Mouse (Mus musculus): ENCODE measurements around the gene Tmc1. TPM values are rescaled to one million over a fixed set of nuclear protein-coding genes. Genes with fewer than 3 reads are reported as not detected.

Gene Tmc1
- polyA plus RNA-seq, 1 experiment from 2014 or later: 0.39 TPM

DNA sequence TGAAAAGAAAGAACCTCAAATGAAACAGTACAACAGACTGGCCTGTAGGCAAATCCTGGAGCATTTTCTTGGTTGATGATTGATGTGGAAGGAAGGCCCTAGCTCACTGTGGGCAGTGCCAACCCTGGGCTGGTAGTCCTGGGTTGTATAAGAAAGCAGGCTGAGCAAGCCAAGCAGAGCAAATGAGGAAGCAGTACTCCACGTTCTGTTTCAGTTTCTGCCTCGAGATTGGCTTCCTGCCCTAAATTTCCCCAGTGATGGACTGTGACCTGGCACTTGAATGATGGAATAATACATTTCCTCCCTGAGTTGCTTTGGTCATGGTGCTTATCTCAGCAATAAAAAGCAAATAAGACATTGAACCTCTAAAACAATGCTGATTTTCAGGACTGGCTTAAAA, 72.8 kb downstream of the Tmc1 start:
- Histone ChIP-seq H3K4me3 (no peak overlapping the region), H3K4me1 (no peaks in the 10 kb centered on the region), H3K27ac (no peak overlapping the region), H3K27me3 (no peaks in the 10 kb centered on the region), H3K9me3 (no peaks in the 10 kb centered on the region), H3K4me2 (no peak overlapping the region), H3K9ac (no peak overlapping the region), H3K36me3 (no peaks in the 10 kb centered on the region)
- ATAC-seq (ENCODE audit: insufficient number of reproducible peaks, insufficient read depth, low FRiP score, low TSS enrichment, low read depth): no peak
- 57% methylated on average over 2 of the region's 2 CpGs for WGBS

DNA sequence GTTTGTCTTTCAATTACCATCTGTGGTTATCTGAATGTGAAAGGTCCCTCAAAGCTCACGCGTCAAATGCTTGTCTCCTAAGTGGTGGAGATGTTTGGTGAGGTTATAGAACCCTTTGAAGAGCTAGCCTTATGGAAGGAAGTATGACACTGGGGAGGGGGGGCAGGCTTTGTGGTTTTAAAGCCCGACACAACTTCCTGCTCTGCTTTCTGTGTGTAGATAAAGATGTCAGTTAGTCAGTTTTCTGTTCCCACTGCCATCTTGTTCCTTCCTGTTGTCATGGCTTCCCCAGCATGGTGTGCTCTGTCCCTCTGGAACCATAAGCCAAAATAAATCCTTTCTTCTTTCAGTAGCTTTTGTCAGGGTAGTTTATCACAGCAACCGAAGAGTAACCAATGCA, 78.1 kb downstream of the Tmc1 start:
- no peaks in the 10 kb centered on the region for H3K27me3 ChIP-seq
- 74% methylated on average over 4 of the region's 4 CpGs for WGBS
- no peak overlapping the region for H3K27ac ChIP-seq
- H3K4me1 ChIP-seq: no peaks in the 10 kb centered on the region
- no peak overlapping the region for H3K4me3 ChIP-seq
- no peak overlapping the region for H3K9ac ChIP-seq
- no peak for ATAC-seq (ENCODE audit: insufficient number of reproducible peaks, insufficient read depth, low FRiP score, low TSS enrichment, low read depth)
- no peak overlapping the region for H3K4me2 ChIP-seq
- H3K9me3 ChIP-seq: no peaks in the 10 kb centered on the region
- no peaks in the 10 kb centered on the region for H3K36me3 ChIP-seq

- Histone ChIP-seq H3K27ac (no peak overlapping the region), H3K27me3 (no peaks in the 10 kb centered on the region), H3K36me3 (no peaks in the 10 kb centered on the region), H3K4me2 (no peak overlapping the region), H3K4me3 (no peak overlapping the region), H3K9me3 (no peaks in the 10 kb centered on the region), H3K9ac (no peak overlapping the region), H3K4me1 (no peaks in the 10 kb centered on the region)
- ATAC-seq (ENCODE audit: insufficient number of reproducible peaks, insufficient read depth, low FRiP score, low TSS enrichment, low read depth): no peak
- WGBS: 84% methylated on average over 4 of the region's 4 CpGs
Observed at GRCm38 (mm10) chr19:20861779-20862178, 92.2 kb downstream of the Tmc1 start.

DNA sequence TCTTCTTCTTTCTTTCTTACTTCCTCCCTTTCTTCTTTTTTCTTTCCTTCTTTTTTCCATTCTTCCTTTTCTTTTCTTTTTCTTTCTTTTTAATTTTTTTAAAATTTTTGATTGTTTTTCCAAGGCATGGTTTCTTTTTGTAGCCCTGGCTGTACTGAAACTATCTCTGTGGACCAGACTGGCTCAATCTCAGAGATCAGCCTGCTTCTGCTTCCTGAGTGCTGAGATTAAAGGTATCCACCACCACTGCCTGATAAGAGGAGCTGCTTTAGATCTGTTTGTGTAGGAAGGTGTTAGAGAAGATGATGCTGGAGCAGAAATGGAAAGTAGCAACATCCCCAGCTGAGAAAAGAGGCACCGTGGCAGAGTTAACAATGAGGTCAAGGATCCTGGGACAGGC, 93.7 kb downstream of the Tmc1 start:
- no peak for ATAC-seq (ENCODE audit: insufficient number of reproducible peaks, insufficient read depth, low FRiP score, low TSS enrichment, low read depth)
- WGBS: 89% methylated on average over 1 of the region's 1 CpGs

GRCm38 (mm10) chr19:20857819-20858218, 96.2 kb downstream of the Tmc1 start:
- no peak for ATAC-seq (ENCODE audit: insufficient number of reproducible peaks, insufficient read depth, low FRiP score, low TSS enrichment, low read depth)

More for the DNA sequence above, 93.7 kb downstream of the Tmc1 start:
- H3K27me3 ChIP-seq: no peaks in the 10 kb centered on the region
- H3K9ac ChIP-seq: no peak overlapping the region
- no peaks in the 10 kb centered on the region for H3K9me3 ChIP-seq
- H3K4me3 ChIP-seq: no peak overlapping the region
- no peak overlapping the region for H3K4me2 ChIP-seq
- no peaks in the 10 kb centered on the region for H3K4me1 ChIP-seq
- H3K27ac ChIP-seq: no peak overlapping the region
- no peaks in the 10 kb centered on the region for H3K36me3 ChIP-seq

DNA sequence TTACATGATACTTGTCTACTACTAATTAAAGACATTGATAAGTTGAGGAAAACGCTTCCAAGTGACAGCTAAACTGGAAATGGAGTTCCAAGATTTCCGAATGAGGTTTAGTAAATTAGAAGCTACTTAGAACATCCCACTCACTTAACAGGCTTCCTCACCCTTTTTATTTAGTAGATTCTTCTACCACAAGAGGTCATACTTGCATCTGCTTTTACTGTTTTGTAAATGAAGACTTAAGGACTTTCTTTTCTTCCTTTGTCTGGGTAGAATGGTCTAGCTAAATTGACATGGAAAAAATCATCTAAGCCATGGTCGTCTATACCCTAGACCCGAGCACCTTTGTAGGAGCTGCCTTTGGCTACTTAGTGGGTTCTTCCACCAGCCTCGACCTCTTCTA, 105.1 kb downstream of the Tmc1 start:
- ATAC-seq (ENCODE audit: insufficient number of reproducible peaks, insufficient read depth, low FRiP score, low TSS enrichment, low read depth): no peak
- no peak overlapping the region for H3K4me2 ChIP-seq

More at GRCm38 (mm10) chr19:20857819-20858218, 96.2 kb downstream of the Tmc1 start:
- Histone ChIP-seq H3K9ac (no peak overlapping the region), H3K9me3 (no peaks in the 10 kb centered on the region), H3K4me3 (no peak overlapping the region), H3K27me3 (no peaks in the 10 kb centered on the region), H3K4me2 (no peak overlapping the region), H3K4me1 (no peaks in the 10 kb centered on the region), H3K36me3 (no peaks in the 10 kb centered on the region), H3K27ac (no peak overlapping the region)

DNA sequence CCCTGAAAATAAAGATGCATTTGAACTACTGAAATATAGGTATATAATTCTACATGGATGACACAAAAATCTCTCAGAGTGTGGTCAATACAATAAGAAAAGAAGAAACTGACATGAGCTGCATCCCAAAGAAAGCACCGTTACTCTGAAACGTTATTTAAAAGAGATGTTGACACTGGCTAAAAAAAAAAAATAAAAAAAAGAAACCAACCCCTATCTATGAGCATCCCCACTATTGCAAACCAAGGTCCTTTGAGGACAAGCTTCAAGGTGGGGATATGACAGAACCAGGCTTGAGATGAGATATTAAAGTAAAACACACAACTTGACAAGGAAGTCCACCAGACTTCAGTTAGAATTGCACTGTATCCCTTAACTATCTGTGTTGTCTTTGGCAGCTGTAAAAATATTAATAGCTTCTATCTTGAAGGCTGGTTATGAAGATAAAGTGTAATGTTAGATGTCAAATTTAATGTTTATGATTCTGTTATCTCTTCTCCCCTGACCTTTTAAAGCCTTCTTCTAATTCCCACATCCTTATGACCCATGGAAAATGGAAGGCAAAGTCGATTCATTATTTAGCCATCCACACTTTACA, 106.4 kb downstream of the Tmc1 start:
- no peak overlapping the region for H3K27ac ChIP-seq
- no peaks in the 10 kb centered on the region for H3K36me3 ChIP-seq
- WGBS: 90% methylated on average over 3 of the region's 3 CpGs
- 0 out of 2 replicates have a peak, but pooled peaks cover 3% of the 10 kb centered on the region for H3K9me3 ChIP-seq
- H3K27me3 ChIP-seq: no peaks in the 10 kb centered on the region
- H3K4me2 ChIP-seq: no peak overlapping the region
- no peaks in the 10 kb centered on the region for H3K4me1 ChIP-seq
- no peak overlapping the region for H3K9ac ChIP-seq
- no peak for ATAC-seq (ENCODE audit: insufficient number of reproducible peaks, insufficient read depth, low FRiP score, low TSS enrichment, low read depth)
- H3K4me3 ChIP-seq: no peak overlapping the region

More for the DNA sequence above, 105.1 kb downstream of the Tmc1 start:
- Histone ChIP-seq H3K9ac (no peak overlapping the region), H3K4me1 (no peaks in the 10 kb centered on the region), H3K4me3 (no peak overlapping the region), H3K27me3 (no peaks in the 10 kb centered on the region), H3K9me3 (no peaks in the 10 kb centered on the region), H3K36me3 (no peaks in the 10 kb centered on the region), H3K27ac (no peak overlapping the region)
- WGBS: 61% methylated on average over 5 of the region's 5 CpGs

- no peak overlapping the region for H3K9ac ChIP-seq
- 96% methylated on average over 2 of the region's 2 CpGs for WGBS
- H3K36me3 ChIP-seq: no peaks in the 10 kb centered on the region
- H3K27me3 ChIP-seq: no peaks in the 10 kb centered on the region
- no peak overlapping the region for H3K4me2 ChIP-seq
- no peak overlapping the region for H3K27ac ChIP-seq
- no peak for ATAC-seq (ENCODE audit: insufficient number of reproducible peaks, insufficient read depth, low FRiP score, low TSS enrichment, low read depth)
- H3K4me3 ChIP-seq: no peak overlapping the region
- no peaks in the 10 kb centered on the region for H3K9me3 ChIP-seq
- H3K4me1 ChIP-seq: peaks cover 7% of the 10 kb centered on the region
Observed at GRCm38 (mm10) chr19:20837422-20837821, 116.6 kb downstream of the Tmc1 start.

DNA sequence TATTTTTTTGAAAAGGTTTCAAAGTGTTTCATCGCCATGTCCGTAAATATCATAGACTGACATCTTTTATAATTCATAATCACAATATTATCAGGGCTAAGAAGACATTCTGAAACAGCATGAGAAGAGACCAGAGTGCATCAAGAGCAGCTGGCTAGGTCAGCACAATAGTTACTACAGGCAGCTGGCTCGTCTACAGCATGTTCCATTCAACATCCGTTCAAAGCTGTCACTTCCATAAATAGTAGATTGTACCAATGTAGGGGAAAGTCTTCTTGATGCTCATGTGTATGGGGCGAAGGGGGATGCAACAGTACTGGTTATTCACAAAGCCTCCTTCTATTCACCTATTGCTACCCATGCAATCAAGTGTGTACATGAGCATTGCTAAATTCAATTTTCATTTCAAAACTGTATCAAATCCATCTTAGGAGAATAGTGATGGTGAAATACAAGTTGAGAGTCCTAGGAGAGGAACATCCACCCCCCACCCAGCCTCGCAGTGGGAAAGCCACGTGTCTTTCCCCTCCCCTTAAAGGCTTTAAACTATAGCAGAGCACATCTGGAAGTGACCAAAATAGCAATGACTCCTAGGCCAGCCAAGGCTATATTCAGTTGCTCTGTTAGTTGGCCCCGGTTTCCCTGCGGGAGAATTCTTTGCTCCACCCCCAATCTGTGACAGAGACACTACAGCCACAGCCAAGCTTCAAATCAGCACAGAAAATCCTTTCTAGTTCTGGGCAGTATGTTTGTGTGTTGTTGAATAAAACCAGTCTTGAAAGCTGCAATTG, 117.8 kb downstream of the Tmc1 start:
- ATAC-seq (ENCODE audit: insufficient number of reproducible peaks, insufficient read depth, low FRiP score, low TSS enrichment, low read depth): no peak
- H3K4me1 ChIP-seq: peaks cover 7% of the 10 kb centered on the region
- H3K4me3 ChIP-seq: no peak overlapping the region
- WGBS: 55% methylated on average over 9 of the region's 9 CpGs
- no peak overlapping the region for H3K27ac ChIP-seq
- H3K9ac ChIP-seq: no peak overlapping the region
- H3K36me3 ChIP-seq: no peaks in the 10 kb centered on the region
- no peaks in the 10 kb centered on the region for H3K27me3 ChIP-seq
- H3K9me3 ChIP-seq: no peaks in the 10 kb centered on the region
- H3K4me2 ChIP-seq: peak overlapping the region; percentile 24

DNA sequence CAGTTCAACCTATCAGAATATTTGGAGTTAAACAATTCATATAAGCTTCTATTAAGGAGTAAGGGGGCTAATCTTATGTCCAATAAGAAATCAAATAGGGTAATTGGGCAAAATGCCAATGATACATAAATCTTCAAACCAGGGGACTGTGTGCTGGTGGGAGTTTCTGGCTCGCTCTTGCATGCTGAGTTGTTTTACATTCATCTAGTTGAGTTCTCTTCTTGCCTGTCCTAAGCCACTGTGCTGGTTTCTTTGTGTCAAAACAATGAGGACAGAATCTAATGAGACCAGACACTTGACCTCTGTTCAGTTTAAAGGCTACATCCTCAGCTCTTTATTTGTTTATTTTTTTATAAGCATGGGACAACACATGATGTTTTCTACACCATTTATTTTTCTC, 119.1 kb downstream of the Tmc1 start:
- no peak for ATAC-seq (ENCODE audit: insufficient number of reproducible peaks, insufficient read depth, low FRiP score, low TSS enrichment, low read depth)
- Histone ChIP-seq H3K4me3 (no peak overlapping the region), H3K27ac (no peak overlapping the region), H3K36me3 (no peaks in the 10 kb centered on the region), H3K9ac (no peak overlapping the region), H3K27me3 (no peaks in the 10 kb centered on the region), H3K4me2 (no peak overlapping the region), H3K4me1 (peaks cover 7% of the 10 kb centered on the region), H3K9me3 (no peaks in the 10 kb centered on the region)
- WGBS: 73% methylated on average over 1 of the region's 1 CpGs

DNA sequence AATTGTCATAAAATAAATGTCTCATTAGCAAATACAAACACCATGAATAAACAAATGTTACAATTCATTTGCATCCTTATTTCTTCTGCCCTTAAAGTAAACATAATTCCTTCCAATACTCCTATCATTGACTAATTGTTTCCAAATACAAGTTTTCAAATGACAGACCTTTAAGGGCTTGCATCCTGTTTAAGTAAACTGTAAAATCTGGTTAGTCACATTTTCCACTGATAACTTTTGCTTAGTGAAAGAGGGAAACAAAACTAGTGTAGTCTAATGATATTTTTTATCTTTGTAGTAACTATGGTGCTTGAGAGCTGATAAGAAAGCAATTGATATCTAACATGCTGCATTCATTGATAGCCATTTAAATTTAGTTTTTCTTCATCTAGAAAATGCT, 154.5 kb downstream of the Tmc1 start:
- Histone ChIP-seq H3K4me1 (no peaks in the 10 kb centered on the region), H3K4me2 (no peak overlapping the region), H3K9me3 (no peaks in the 10 kb centered on the region), H3K27me3 (no peaks in the 10 kb centered on the region), H3K9ac (no peak overlapping the region), H3K27ac (no peak overlapping the region), H3K4me3 (no peak overlapping the region), H3K36me3 (no peaks in the 10 kb centered on the region)
- no peak for ATAC-seq (ENCODE audit: insufficient number of reproducible peaks, insufficient read depth, low FRiP score, low TSS enrichment, low read depth)

GRCm38 (mm10) chr19:20797558-20798101, 156.4 kb downstream of the Tmc1 start:
- H3K27me3 ChIP-seq: no peaks in the 10 kb centered on the region
- H3K36me3 ChIP-seq: no peaks in the 10 kb centered on the region
- ATAC-seq (ENCODE audit: insufficient number of reproducible peaks, insufficient read depth, low FRiP score, low TSS enrichment, low read depth): no peak
- H3K4me2 ChIP-seq: no peak overlapping the region
- no peak overlapping the region for H3K27ac ChIP-seq
- WGBS: 37% methylated on average over 6 of the region's 6 CpGs
- no peak overlapping the region for H3K4me3 ChIP-seq
- no peak overlapping the region for H3K9ac ChIP-seq
- H3K4me1 ChIP-seq: peaks cover 3% of the 10 kb centered on the region; the same call in 1 of the 2 replicates
- no peaks in the 10 kb centered on the region for H3K9me3 ChIP-seq
